Comparison of ENCODE assay signal across 18 mouse cellular contexts in the genomic region with DNA sequence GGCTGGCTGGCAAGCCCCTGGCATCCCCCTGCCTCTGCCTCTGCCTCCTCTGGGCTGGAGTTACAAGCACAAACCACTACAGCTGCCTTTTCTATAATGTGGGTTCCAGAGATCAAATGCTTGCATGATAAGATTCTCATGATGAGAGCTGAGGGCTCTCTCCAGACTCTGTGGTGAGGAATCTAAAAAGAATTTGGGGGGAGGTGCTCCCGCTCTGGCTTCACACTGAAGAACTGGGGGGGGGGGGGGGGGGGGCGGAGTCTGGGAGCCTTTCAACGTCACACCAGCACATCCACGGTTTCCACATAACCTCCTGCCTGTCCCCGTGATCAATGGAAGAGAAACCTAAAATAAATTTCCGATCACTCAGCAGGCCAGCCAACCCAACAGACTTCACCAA. TPM values are rescaled to one million over a fixed set of nuclear protein-coding genes. Genes with fewer than 3 reads are reported as not detected.
DNase-seq lines count a peak whose midpoint lies in the region; ATAC-seq and TF ChIP-seq lines count a peak whose summit lies in the region.
"Had no signal": no experiment of that assay in that cellular context is flagged by ENCODE, and none has a peak within 500 bp of the region (broad histone marks: within the 10 kb centered on the region; RNA-seq: fewer than 3 reads in every experiment).

No protein-coding gene starts in this region.

- no peak overlapping the region for H3K4me3 ChIP-seq in heart, embryonic 10.5 days
- no peak overlapping the region for H3K4me3 ChIP-seq in lung, postnatal 0 days (ENCODE audit: low read depth, low read length)
- H3K4me3 ChIP-seq: erythroblast, embryonic 14.5 days; forebrain, embryonic 15.5 days; hindbrain, embryonic 10.5 days; left cerebral cortex, adult 2 months; limb, embryonic 13.5 days; stomach, embryonic 15.5 days had no signal

- no peak for TF ChIP-seq EP300 in lung, postnatal 0 days (IDR thresholded peaks at IDR 0.05)

- peaks cover 7% of the 10 kb centered on the region; the same call in 1 of the 2 replicates for H3K27me3 ChIP-seq in heart, embryonic 10.5 days (ENCODE audit: insufficient read depth, poor library complexity, severe bottlenecking)
- 0 out of 2 replicates have a peak, but pooled peaks cover 5% of the 10 kb centered on the region for H3K27me3 ChIP-seq in lung, postnatal 0 days (replicated peaks; ENCODE audit: insufficient read depth, low read length)
- H3K27me3 ChIP-seq: forebrain, embryonic 15.5 days had no signal

- 18% methylated on average over 6 of the region's 6 CpGs for WGBS in heart, embryonic 10.5 days
- WGBS in lung, postnatal 0 days: 16% methylated on average over 4 of the region's 6 CpGs

- H3K27ac ChIP-seq in heart, embryonic 10.5 days: 0 out of 2 replicates have a peak overlapping the region, but pooled peaks have one; percentile 47
- H3K27ac ChIP-seq in lung, postnatal 0 days (ENCODE audit: low read length): no peak overlapping the region
- H3K27ac ChIP-seq: forebrain, embryonic 15.5 days; hindbrain, embryonic 10.5 days; left cerebral cortex, adult 2 months; limb, embryonic 13.5 days; stomach, embryonic 15.5 days had no signal

- TF ChIP-seq CTCF in lung, postnatal 0 days (IDR thresholded peaks at IDR 0.05): no peak

- H3K36me3 ChIP-seq in heart, embryonic 10.5 days: peaks cover 38% of the 10 kb centered on the region
- peaks cover 12% of the 10 kb centered on the region; the same call in 1 of the 2 replicates for H3K36me3 ChIP-seq in lung, postnatal 0 days (ENCODE audit: insufficient read depth, low read length)

- no peak overlapping the region for H3K4me2 ChIP-seq in lung, postnatal 0 days (replicated peaks; ENCODE audit: low read depth, low read length)
- H3K4me2 ChIP-seq: forebrain, embryonic 15.5 days; limb, embryonic 13.5 days; stomach, embryonic 15.5 days had no signal

- no peaks in the 10 kb centered on the region for H3K9me3 ChIP-seq in heart, embryonic 10.5 days
- H3K9me3 ChIP-seq in lung, postnatal 0 days (ENCODE audit: low read length): no peaks in the 10 kb centered on the region
- H3K9me3 ChIP-seq: forebrain, embryonic 15.5 days; hindbrain, embryonic 10.5 days; limb, embryonic 13.5 days; stomach, embryonic 15.5 days had no signal

- no peak for DNase-seq in heart, embryonic 10.5 days (ENCODE audit: low spot score)
- no peak for DNase-seq in heart, adult 8-10 months (ENCODE audit: low spot score)
- peak; percentile 48 for DNase-seq in lung, postnatal 0 days (ENCODE audit: low spot score)
- DNase-seq in lung, postnatal 25 days (ENCODE audit: low spot score): no peak
- DNase-seq in naive thymus-derived CD4-positive, alpha-beta T cell, adult 2 months (ENCODE audit: low read depth): peak; percentile 46
- no peak for DNase-seq in urinary bladder, postnatal 10 days (ENCODE audit: low spot score)
- DNase-seq in kidney, postnatal 25 days: no peak
- DNase-seq: cerebellum, postnatal 10 days; embryo, embryonic 11 days; liver, postnatal 0 days; thymus, adult 2 months had no signal

- peak; percentile 50; the same call in 1 of the 2 replicates for ATAC-seq in lung, postnatal 0 days
- peak; percentile 34 for ATAC-seq in activated CD4-positive, CD25-positive, alpha-beta regulatory T cell, adult 4 months
- ATAC-seq: forebrain, embryonic 15.5 days; liver, postnatal 0 days had no signal

- no peak overlapping the region for H3K9ac ChIP-seq in lung, postnatal 0 days (replicated peaks; ENCODE audit: low read depth)
- H3K9ac ChIP-seq: forebrain, embryonic 15.5 days; limb, embryonic 13.5 days; liver, postnatal 0 days; stomach, embryonic 15.5 days had no signal

- H3K4me1 ChIP-seq in heart, embryonic 10.5 days: peaks cover 25% of the 10 kb centered on the region
- H3K4me1 ChIP-seq in lung, postnatal 0 days (ENCODE audit: insufficient read depth, low read depth, low read length): no peaks in the 10 kb centered on the region

RNA-seq across cellular contexts. Expression of a gene that starts 26.1 kb away (rescaled TPM):
- 54.8 and 76.3 TPM in 2 replicates for polyA plus RNA-seq in heart, embryonic 10.5 days (2016; fragmentation: Nextera tagmentation; extraction: Ambion mirVana)
- total RNA-seq in heart, adult 8-10 months (2022): 100 to 1,000 TPM in 1 of 4 experiments, 10 to 100 TPM in 3; 75.9 to 101 (median 94.1) TPM
- polyA plus RNA-seq in lung, postnatal 0 days (2015; fragmentation: Nextera tagmentation; extraction: Ambion mirVana): 47.1 and 57.8 TPM in 2 replicates
- polyA plus RNA-seq in activated CD4-positive, CD25-positive, alpha-beta regulatory T cell, adult 4 months (2017; shearing (Covaris generic)): 10 to 100 TPM; 11.5 to 12.3 TPM

RNA-seq across cellular contexts. Expression of a gene that starts 30.1 kb away (rescaled TPM):
- 12.2 and 18.6 TPM in 2 replicates for polyA plus RNA-seq in heart, embryonic 10.5 days (2016; fragmentation: Nextera tagmentation; extraction: Ambion mirVana)
- total RNA-seq in heart, adult 8-10 months (2022): 1 to 10 TPM; 6.1 to 8.4 (median 6.3) TPM
- 55.5 and 67.3 TPM in 2 replicates for polyA plus RNA-seq in lung, postnatal 0 days (2015; fragmentation: Nextera tagmentation; extraction: Ambion mirVana)
- 100 to 1,000 TPM; 137 to 138 TPM for polyA plus RNA-seq in activated CD4-positive, CD25-positive, alpha-beta regulatory T cell, adult 4 months (2017; shearing (Covaris generic))

Comparison
In these comparisons a context has a peak if more than half of its experiments do, and no peak if none do; other contexts are left out.
1. DNase-seq: peak in lung, postnatal 0 days (single experiment) and naive thymus-derived CD4-positive, alpha-beta T cell, adult 2 months (single experiment); none in heart, embryonic 10.5 days (single experiment), heart, adult 8-10 months (single experiment), lung, postnatal 25 days (single experiment), urinary bladder, postnatal 10 days (single experiment) and kidney, postnatal 25 days (0 of 2).